In genomic region chr7:144907793-144908192, GRCm38 (mm10) we compare ENCODE assay signal across 12 mouse cellular contexts. TPM values are rescaled to one million over a fixed set of nuclear protein-coding genes. Genes with fewer than 3 reads are reported as not detected.
DNase-seq lines count a peak whose midpoint lies in the region; ATAC-seq lines count a peak whose summit lies in the region.
"Had no signal": no experiment of that assay in that cellular context is flagged by ENCODE, and none has a peak within 500 bp of the region (broad histone marks: within the 10 kb centered on the region; RNA-seq: fewer than 3 reads in every experiment).

No protein-coding gene starts in this region.

- H3K36me3 ChIP-seq in embryonic facial prominence, embryonic 11.5 days (replicated peaks; ENCODE audit: control insufficient read depth, insufficient read depth, low read depth, low read length): no peaks in the 10 kb centered on the region
- no peaks in the 10 kb centered on the region for H3K36me3 ChIP-seq in splenic B cell, adult 2 months (ENCODE audit: control insufficient read depth, insufficient read depth, low read length, poor library complexity, severe bottlenecking)
- no peaks in the 10 kb centered on the region for H3K36me3 ChIP-seq in midbrain, embryonic 15.5 days (replicated peaks)

- 13% methylated on average over 8 of the region's 8 CpGs for WGBS in embryonic facial prominence, embryonic 11.5 days
- WGBS in midbrain, embryonic 15.5 days: 22% methylated on average over 8 of the region's 8 CpGs

- H3K9me3 ChIP-seq in embryonic facial prominence, embryonic 11.5 days (replicated peaks; ENCODE audit: control insufficient read depth, low read length): no peaks in the 10 kb centered on the region
- no peaks in the 10 kb centered on the region for H3K9me3 ChIP-seq in midbrain, embryonic 15.5 days

- no peak overlapping the region for H3K4me2 ChIP-seq in embryonic facial prominence, embryonic 11.5 days (ENCODE audit: low read depth, low read length)
- no peak overlapping the region for H3K4me2 ChIP-seq in midbrain, embryonic 15.5 days
- H3K4me2 ChIP-seq: midbrain, embryonic 11.5 days had no signal

- no peaks in the 10 kb centered on the region; the same call in 1 of the 2 replicates for H3K27me3 ChIP-seq in embryonic facial prominence, embryonic 11.5 days (ENCODE audit: control insufficient read depth, insufficient read depth, low read length)
- no peaks in the 10 kb centered on the region for H3K27me3 ChIP-seq in splenic B cell, adult 2 months (ENCODE audit: control insufficient read depth, insufficient read depth, low read length, poor library complexity, severe bottlenecking)
- H3K27me3 ChIP-seq in midbrain, embryonic 15.5 days (replicated peaks): peaks cover 4% of the 10 kb centered on the region; the same call in 1 of the 2 replicates

- no peak overlapping the region for H3K9ac ChIP-seq in embryonic facial prominence, embryonic 11.5 days (replicated peaks; ENCODE audit: low read length)
- H3K9ac ChIP-seq in midbrain, embryonic 15.5 days: no peak overlapping the region

- no peak overlapping the region for H3K27ac ChIP-seq in embryonic facial prominence, embryonic 11.5 days (replicated peaks; ENCODE audit: low read depth, low read length)
- H3K27ac ChIP-seq in midbrain, embryonic 15.5 days: no peak overlapping the region

- H3K4me3 ChIP-seq in embryonic facial prominence, embryonic 11.5 days (ENCODE audit: low read depth, low read length): no peak overlapping the region
- no peak overlapping the region for H3K4me3 ChIP-seq in midbrain, embryonic 15.5 days

- DNase-seq in adrenal gland, postnatal 14 days: peak; percentile 35
- no peak for DNase-seq in adrenal gland, adult 8-10 months
- peak; percentile 49 for DNase-seq in thymus, postnatal 0 days (ENCODE audit: low spot score)
- DNase-seq in thymus, postnatal 36 days: no peak
- DNase-seq in embryonic facial prominence, embryonic 11.5 days (ENCODE audit: low spot score): peak; percentile 51
- peak; percentile 48 for DNase-seq in splenic B cell, adult 2 months (ENCODE audit: low read depth, low spot score)
- DNase-seq: heart, adult 11 months; kidney, postnatal 10 days had no signal

- no peaks in the 10 kb centered on the region for H3K4me1 ChIP-seq in embryonic facial prominence, embryonic 11.5 days (ENCODE audit: control insufficient read depth, insufficient read depth, low read length)
- H3K4me1 ChIP-seq in midbrain, embryonic 15.5 days: peaks cover 7% of the 10 kb centered on the region

- no peak for ATAC-seq in embryonic facial prominence, embryonic 11.5 days (replicated peaks; ENCODE audit: insufficient number of reproducible peaks, low FRiP score, low TSS enrichment, low read depth)
- ATAC-seq in midbrain, embryonic 15.5 days (replicated peaks): no peak
- ATAC-seq in cerebellum, adult (ENCODE audit: insufficient number of reproducible peaks, low FRiP score, low TSS enrichment): no peak

RNA-seq across cellular contexts. Expression of gene LTO1, which starts 7.1 kb away (rescaled TPM):
- 24.1 and 33.2 TPM in 2 replicates for total RNA-seq in adrenal gland, postnatal 14 days (2021)
- total RNA-seq in adrenal gland, adult 8-10 months (2022): 10 to 100 TPM; 27.1 to 39.7 (median 31.2) TPM
- 25.4 and 26.4 TPM in 2 replicates for polyA plus RNA-seq in thymus, postnatal 0 days (2015; fragmentation: Nextera tagmentation; extraction: Ambion mirVana)
- polyA plus RNA-seq in embryonic facial prominence, embryonic 11.5 days (2014; fragmentation: Nextera tagmentation; extraction: Ambion mirVana): 21.0 and 24.5 TPM in 2 replicates
- polyA plus RNA-seq in midbrain, embryonic 15.5 days (2015; fragmentation: Nextera tagmentation; extraction: Ambion mirVana): 32.2 and 33.6 TPM in 2 replicates

RNA-seq across cellular contexts. Expression of gene Fgf15, which starts 11.5 kb away (rescaled TPM):
- not detected in 2 replicates for total RNA-seq in adrenal gland, postnatal 14 days (2021)
- under 1 TPM in 3 of 4 experiments, not detected in 1; 0.31 to 0.46 (median 0.32) TPM for total RNA-seq in adrenal gland, adult 8-10 months (2022)
- polyA plus RNA-seq in thymus, postnatal 0 days (2015; fragmentation: Nextera tagmentation; extraction: Ambion mirVana): 0.36 and 0.56 TPM in 2 replicates
- polyA plus RNA-seq in embryonic facial prominence, embryonic 11.5 days (2014; fragmentation: Nextera tagmentation; extraction: Ambion mirVana): 25.4 and 29.1 TPM in 2 replicates
- 26.7 and 26.8 TPM in 2 replicates for polyA plus RNA-seq in midbrain, embryonic 15.5 days (2015; fragmentation: Nextera tagmentation; extraction: Ambion mirVana)
- polyA plus RNA-seq: stomach, embryonic 14.5 days had no signal

RNA-seq across cellular contexts. Expression of gene Ccnd1, which starts 31.9 kb away (rescaled TPM):
- total RNA-seq in adrenal gland, postnatal 14 days (2021): 95.5 and 104 TPM in 2 replicates
- total RNA-seq in adrenal gland, adult 8-10 months (2022): 100 to 1,000 TPM; 177 to 201 (median 190) TPM
- polyA plus RNA-seq in thymus, postnatal 0 days (2015; fragmentation: Nextera tagmentation; extraction: Ambion mirVana): 7.4 and 10.0 TPM in 2 replicates
- 208 and 223 TPM in 2 replicates for polyA plus RNA-seq in embryonic facial prominence, embryonic 11.5 days (2014; fragmentation: Nextera tagmentation; extraction: Ambion mirVana)
- 39.4 and 40.8 TPM in 2 replicates for polyA plus RNA-seq in midbrain, embryonic 15.5 days (2015; fragmentation: Nextera tagmentation; extraction: Ambion mirVana)

Comparison
In these comparisons a context has a peak if more than half of its experiments do, and no peak if none do; other contexts are left out.
1. DNase-seq: peak in adrenal gland, postnatal 14 days (single experiment), thymus, postnatal 0 days (single experiment), embryonic facial prominence, embryonic 11.5 days (single experiment) and splenic B cell, adult 2 months (single experiment); none in adrenal gland, adult 8-10 months (single experiment) and thymus, postnatal 36 days (0 of 2).
2. RNA of gene Fgf15, which starts 11.5 kb away (polyA plus RNA-seq): 25.4 to 29.1 TPM in embryonic facial prominence, embryonic 11.5 days and 26.7 to 26.8 TPM in midbrain, embryonic 15.5 days; 0.36 to 0.56 TPM in thymus, postnatal 0 days; every median in the first group is over 10 times any median in the second.